Mouse (Mus musculus) forebrain, embryonic 11.5 days (tissue): ENCODE measurements at regions not wholly inside any gene's neighbourhood (a gene's known extent, or its start where the extent isn't known, plus 50 kb on each side); places are given as distances from the start of the nearest gene placed in this dataset.

Experiments used
- ATAC-seq: fragments of 200-750 bp; cut with Nextera tagmentation; replicated peaks from 2 replicates; pipeline ENCODE4 v1.8.0; 2017; ENCODE audit warnings: moderate TSS enrichment; ENCODE audit not compliant: low FRiP score
- DNase-seq: peaks from one replicate; pipeline ENCODE4 v3.0.0-alpha.2; 2017; ENCODE audit warnings: low spot score
- H3K27ac ChIP-seq: fragments of 300-500 bp; sonication (generic); 2 replicates; pipeline ENCODE4 v1.5.1; 2014; ENCODE audit warnings: low read depth, low read length
- H3K27me3 ChIP-seq: fragments of 300-500 bp; sonication (generic); 2 replicates; pipeline ENCODE4 v1.6.1; 2014; ENCODE audit warnings: mild to moderate bottlenecking, low read length, mixed read lengths; ENCODE audit not compliant: control insufficient read depth, insufficient read depth
- H3K36me3 ChIP-seq: fragments of 300-500 bp; sonication (generic); 2 replicates; pipeline ENCODE4 v1.6.1; 2014; ENCODE audit warnings: mild to moderate bottlenecking, low read length, moderate library complexity, mixed read lengths; ENCODE audit not compliant: control insufficient read depth, insufficient read depth
- H3K4me1 ChIP-seq: fragments of 300-500 bp; sonication (generic); replicated peaks from 2 replicates; pipeline ENCODE4 v1.6.1; 2014; ENCODE audit warnings: low read length, mixed read lengths; ENCODE audit not compliant: control insufficient read depth, insufficient read depth
- H3K4me2 ChIP-seq: fragments of 300-500 bp; sonication (generic); 2 replicates; pipeline ENCODE4 v1.6.1; 2014; ENCODE audit warnings: low read depth, mild to moderate bottlenecking, low read length, moderate library complexity, mixed read lengths; ENCODE audit not compliant: severe bottlenecking
- H3K4me3 ChIP-seq: fragments of 300-500 bp; sonication (generic); 2 replicates; pipeline ENCODE4 v1.5.1; 2014; ENCODE audit warnings: low read depth, low read length
- H3K9ac ChIP-seq: fragments of 300-500 bp; sonication (generic); 2 replicates; pipeline ENCODE4 v1.6.1; 2014; ENCODE audit warnings: low read length
- H3K9me3 ChIP-seq: fragments of 300-500 bp; sonication (generic); 2 replicates; pipeline ENCODE4 v1.6.1; 2016; ENCODE audit warnings: low read length, mixed read lengths; ENCODE audit not compliant: control insufficient read depth
- WGBS: fragments of 180-500 bp; shearing (Covaris S2); extraction: QIAGEN DNeasy Blood & Tissue Kit; methylation state at CpG from one replicate; pipeline ENCODE4 v1.1.7; 2014; 5-methylcytosine and 5-hydroxymethylcytosine counted together

DNA sequence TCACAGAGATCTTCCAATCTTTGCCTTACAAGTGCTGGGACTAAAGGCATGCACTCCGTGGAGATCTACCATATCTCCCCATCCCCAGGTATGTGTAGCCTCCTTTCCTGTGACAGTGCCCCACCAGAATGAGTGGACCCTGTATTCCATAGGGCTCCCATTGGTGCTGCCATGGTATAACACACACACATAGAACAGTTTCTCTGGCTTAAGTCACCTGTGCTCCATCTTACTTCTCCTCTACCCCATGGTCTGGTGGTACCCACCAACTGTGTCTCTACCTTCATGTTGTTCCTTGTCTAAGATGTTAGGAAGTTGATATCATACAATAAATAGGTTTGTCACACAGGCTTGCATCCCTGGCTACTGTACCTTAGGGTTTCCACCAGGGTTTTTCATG is 133.1 kb downstream of the Dhx15 start:
- 88% methylated on average over 1 of the region's 1 CpGs for WGBS
- no peak overlapping the region for H3K9ac ChIP-seq
- H3K4me1 ChIP-seq: no peaks in the 10 kb centered on the region
- no peak overlapping the region for H3K4me2 ChIP-seq
- DNase-seq: no peak
- no peak overlapping the region for H3K4me3 ChIP-seq
- no peak overlapping the region for H3K27ac ChIP-seq
- no peak for ATAC-seq
- no peaks in the 10 kb centered on the region for H3K36me3 ChIP-seq
- H3K9me3 ChIP-seq: no peaks in the 10 kb centered on the region
- H3K27me3 ChIP-seq: no peaks in the 10 kb centered on the region

DNA sequence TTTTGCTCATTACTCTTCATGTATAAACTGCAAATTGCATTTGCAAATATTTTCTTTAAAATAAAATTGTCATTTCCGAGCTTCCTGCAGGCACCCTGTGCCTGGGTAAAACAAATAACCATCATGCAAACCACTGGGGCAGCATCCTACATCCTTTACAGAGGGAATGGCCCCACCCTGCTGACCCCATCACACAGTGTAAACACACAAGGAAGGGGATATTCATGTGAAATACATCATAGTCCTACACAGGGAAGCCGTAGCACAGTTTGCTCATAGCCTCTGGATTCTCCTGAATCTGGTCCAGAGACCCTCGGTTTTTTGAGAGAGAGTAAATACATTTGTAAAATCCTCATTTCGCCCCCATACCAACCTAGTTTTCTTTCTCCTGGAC is 138.2 kb downstream of the Dhx15 start:
- DNase-seq: no peak
- H3K4me2 ChIP-seq: no peak overlapping the region
- no peak overlapping the region for H3K27ac ChIP-seq

DNA sequence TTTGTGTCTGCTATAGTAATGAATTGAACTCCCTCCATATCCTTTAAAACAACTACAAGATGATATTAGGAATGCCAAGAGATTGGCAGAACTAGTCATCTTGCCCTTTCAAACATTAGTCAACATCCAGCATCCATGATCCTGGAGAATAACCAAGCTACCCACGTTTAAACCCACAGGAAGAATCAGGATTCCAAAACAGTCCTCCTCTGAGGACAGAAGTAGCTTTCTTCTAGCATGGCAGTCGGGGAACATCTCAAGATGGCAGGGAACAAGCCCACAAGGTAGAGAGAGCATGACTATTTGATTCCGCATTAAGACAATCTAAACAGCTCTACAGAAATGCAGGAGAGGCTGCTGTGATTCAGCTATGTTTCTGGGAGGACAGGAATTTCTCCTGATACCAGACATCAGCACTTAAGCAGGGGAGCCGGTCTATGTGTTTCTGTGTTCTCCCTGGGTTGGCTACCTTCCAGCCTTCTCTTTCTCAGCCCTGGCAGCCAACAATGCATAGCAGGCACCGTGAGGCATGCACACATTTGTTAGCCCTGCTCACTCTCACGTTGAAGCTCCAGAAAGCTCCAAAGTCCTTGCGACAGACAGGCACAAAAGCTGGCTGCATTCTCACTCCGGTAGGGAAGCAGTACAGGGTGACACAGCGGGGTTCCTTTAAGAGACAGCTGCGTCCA is 138.8 kb downstream of the Dhx15 start:
- Histone ChIP-seq H3K27ac (no peak overlapping the region), H3K4me3 (no peak overlapping the region), H3K9ac (no peak overlapping the region), H3K4me2 (no peak overlapping the region), H3K4me1 (no peaks in the 10 kb centered on the region), H3K9me3 (no peaks in the 10 kb centered on the region), H3K36me3 (no peaks in the 10 kb centered on the region), H3K27me3 (no peaks in the 10 kb centered on the region)
- no peak for DNase-seq
- 66% methylated on average over 10 of the region's 10 CpGs for WGBS
- no peak for ATAC-seq

More for the DNA sequence above, 138.2 kb downstream of the Dhx15 start:
- Histone ChIP-seq H3K4me3 (no peak overlapping the region), H3K4me1 (no peaks in the 10 kb centered on the region), H3K9me3 (no peaks in the 10 kb centered on the region), H3K9ac (no peak overlapping the region), H3K27me3 (no peaks in the 10 kb centered on the region), H3K36me3 (no peaks in the 10 kb centered on the region)
- no peak for ATAC-seq
- 79% methylated on average over 4 of the region's 4 CpGs for WGBS

DNA sequence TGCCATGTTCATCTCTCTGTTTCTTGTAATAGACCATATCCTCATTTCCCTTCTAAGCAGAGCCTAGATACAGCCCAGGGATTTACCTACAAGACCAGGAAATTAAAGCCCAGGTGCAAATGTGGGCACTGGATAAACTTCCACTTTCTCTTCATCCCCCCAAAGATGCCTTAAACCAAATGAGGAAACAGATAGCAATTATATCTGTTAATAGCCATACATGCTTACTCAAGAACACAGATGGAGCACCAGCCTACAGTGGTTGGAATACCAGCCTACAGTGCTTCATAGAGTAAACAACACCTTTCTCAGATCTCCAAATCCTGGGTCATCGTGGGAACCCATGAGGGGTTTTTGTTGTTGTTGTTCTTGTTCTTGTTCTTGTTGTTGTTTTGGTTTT is 141.5 kb downstream of the Dhx15 start:
- H3K27ac ChIP-seq: no peak overlapping the region
- H3K4me2 ChIP-seq: no peak overlapping the region
- H3K9me3 ChIP-seq: no peaks in the 10 kb centered on the region
- no peak for DNase-seq
- ATAC-seq: no peak
- no peaks in the 10 kb centered on the region for H3K36me3 ChIP-seq
- no peak overlapping the region for H3K4me3 ChIP-seq
- H3K27me3 ChIP-seq: no peaks in the 10 kb centered on the region
- H3K9ac ChIP-seq: no peak overlapping the region
- no peaks in the 10 kb centered on the region for H3K4me1 ChIP-seq
- WGBS: 96% methylated on average over 1 of the region's 1 CpGs

DNA sequence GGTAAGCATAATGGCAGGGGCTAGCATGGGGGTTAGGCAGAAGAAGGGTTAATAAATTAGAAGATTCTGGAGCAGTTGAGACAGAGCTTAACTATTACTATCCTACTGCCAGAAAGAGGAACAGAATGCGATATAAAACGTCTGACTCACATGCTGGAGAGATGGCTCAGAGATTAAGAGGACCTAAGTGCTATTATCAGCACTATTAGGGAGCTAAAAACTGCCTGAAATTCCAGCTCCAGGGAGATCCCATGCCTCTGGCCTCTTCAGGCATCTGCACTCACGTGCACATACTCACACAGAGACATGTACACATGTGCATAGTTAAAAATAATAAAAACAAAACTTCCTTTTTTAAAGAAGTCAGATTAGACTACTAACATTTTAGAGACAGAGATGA is 143.6 kb downstream of the Dhx15 start:
- Histone ChIP-seq H3K4me3 (no peak overlapping the region), H3K9me3 (no peaks in the 10 kb centered on the region), H3K9ac (no peak overlapping the region), H3K27me3 (no peaks in the 10 kb centered on the region), H3K4me2 (no peak overlapping the region), H3K36me3 (no peaks in the 10 kb centered on the region), H3K4me1 (no peaks in the 10 kb centered on the region), H3K27ac (no peak overlapping the region)
- no peak for DNase-seq
- no peak for ATAC-seq
- 87% methylated on average over 3 of the region's 3 CpGs for WGBS

DNA sequence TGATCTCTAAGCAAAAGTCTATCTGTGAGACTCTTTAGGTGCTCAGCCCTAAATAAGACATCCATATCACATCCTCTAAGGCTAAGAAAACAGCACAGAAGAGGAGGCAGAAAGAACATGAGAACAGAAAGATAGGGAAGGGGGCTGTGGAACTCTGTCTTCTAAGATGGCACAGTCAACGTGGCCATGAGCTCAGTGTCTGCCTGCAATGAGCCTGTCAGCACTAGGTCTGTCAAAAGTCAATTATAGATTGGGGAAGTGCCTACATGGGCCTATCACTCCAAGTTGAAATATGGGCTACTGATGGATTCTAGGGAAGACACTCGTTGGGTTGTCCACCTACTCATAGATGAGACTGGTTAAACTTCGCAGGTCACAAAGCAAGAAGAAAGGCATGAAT is 146.2 kb downstream of the Dhx15 start:
- Histone ChIP-seq H3K27me3 (no peaks in the 10 kb centered on the region), H3K36me3 (no peaks in the 10 kb centered on the region), H3K4me1 (no peaks in the 10 kb centered on the region), H3K4me3 (no peak overlapping the region), H3K4me2 (no peak overlapping the region), H3K27ac (no peak overlapping the region), H3K9me3 (no peaks in the 10 kb centered on the region), H3K9ac (no peak overlapping the region)
- 85% methylated on average over 3 of the region's 3 CpGs for WGBS
- no peak for DNase-seq
- ATAC-seq: no peak

DNA sequence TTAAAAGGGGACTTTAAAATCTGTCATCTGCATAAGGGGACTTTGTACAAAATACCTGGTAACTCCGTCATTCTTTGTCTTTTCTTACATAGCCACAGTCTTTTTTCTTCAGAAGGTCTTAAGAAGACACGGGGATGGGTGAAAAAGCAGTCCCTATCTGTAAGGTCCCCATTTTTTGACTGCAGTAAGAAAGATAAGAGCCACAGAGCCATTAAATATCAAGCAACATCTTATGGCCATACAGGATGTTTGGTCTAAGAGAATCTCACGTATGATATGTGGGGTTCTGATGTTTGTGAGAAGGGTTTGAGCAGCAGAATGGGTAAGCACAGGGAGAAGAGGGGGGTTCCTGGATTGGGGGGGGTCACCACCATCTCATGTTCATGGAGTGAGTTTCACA is 148.9 kb downstream of the Dhx15 start:
- no peaks in the 10 kb centered on the region for H3K4me1 ChIP-seq
- no peaks in the 10 kb centered on the region for H3K9me3 ChIP-seq
- H3K9ac ChIP-seq: no peak overlapping the region
- DNase-seq: no peak
- H3K4me2 ChIP-seq: no peak overlapping the region
- no peaks in the 10 kb centered on the region for H3K27me3 ChIP-seq
- H3K4me3 ChIP-seq: no peak overlapping the region
- ATAC-seq: no peak
- H3K36me3 ChIP-seq: no peaks in the 10 kb centered on the region
- H3K27ac ChIP-seq: no peak overlapping the region
- 87% methylated on average over 3 of the region's 3 CpGs for WGBS

DNA sequence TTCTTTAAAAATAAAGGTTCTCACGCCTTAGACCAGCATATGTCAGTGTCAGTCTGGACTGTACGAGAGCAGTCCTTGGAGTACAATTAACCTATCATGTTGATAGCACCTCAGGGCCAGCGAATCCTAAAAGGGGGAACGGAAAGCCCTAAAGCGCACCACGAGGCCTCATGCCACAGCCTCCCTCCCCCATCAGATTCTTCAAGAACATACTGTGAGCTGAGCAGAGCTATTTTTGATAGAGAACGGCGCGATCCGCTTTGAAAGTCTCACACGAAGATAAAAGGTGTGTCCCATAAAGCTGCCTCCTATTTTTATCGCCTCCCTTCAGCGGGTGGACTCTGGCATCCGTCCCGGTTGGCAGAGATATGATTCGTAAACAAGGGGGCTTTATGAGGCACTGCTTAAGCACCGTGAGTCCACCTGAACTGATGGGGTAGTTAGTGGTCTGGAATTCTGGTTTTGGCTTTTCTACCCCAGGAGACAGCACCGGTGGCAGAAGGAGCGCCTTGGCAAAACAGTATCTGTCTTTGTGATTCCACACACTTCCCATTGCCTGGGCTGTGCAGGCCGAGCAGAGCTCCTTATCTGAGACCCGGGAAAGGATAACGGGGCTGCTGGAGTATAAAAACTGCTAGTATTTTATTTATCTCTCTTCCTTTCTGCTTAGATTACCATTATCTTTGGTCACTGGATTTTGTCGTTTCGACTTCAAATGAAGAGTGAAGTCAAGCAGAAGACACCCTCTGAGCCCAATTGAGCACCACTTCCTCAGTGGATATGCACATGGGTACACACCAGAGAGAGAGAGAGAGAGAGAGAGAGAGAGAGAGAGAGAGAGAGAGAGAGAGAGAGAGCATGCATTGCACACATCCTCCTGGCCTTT is 149.6 kb downstream of the Dhx15 start:
- Histone ChIP-seq H3K27ac (no peak overlapping the region), H3K4me2 (no peak overlapping the region), H3K9me3 (no peaks in the 10 kb centered on the region), H3K4me1 (no peaks in the 10 kb centered on the region), H3K27me3 (no peaks in the 10 kb centered on the region), H3K9ac (no peak overlapping the region), H3K4me3 (no peak overlapping the region), H3K36me3 (no peaks in the 10 kb centered on the region)
- no peak for ATAC-seq
- DNase-seq: no peak
- 83% methylated on average over 24 of the region's 24 CpGs for WGBS

DNA sequence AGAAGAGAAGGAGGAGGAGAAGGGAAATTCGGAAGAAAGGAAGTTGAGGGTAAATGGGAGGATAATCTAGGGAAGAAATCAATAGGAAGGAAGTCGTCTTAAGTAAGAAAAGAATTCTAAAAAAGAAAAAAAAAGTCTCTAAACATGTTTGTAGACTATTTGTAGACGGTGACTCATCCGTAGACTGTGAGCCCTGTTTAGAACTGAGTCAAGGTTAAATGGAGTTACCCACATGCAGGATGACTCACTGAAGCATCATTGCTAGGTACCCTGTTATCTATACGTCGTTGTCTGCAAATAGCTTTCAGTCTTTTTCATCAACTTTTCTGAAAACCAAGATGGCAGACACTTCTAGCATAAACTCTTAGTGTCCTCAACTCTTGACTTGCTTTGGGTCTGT is 155.0 kb downstream of the Dhx15 start:
- Histone ChIP-seq H3K27ac (no peak overlapping the region), H3K4me2 (no peak overlapping the region), H3K36me3 (no peaks in the 10 kb centered on the region), H3K4me3 (no peak overlapping the region), H3K9me3 (no peaks in the 10 kb centered on the region), H3K4me1 (no peaks in the 10 kb centered on the region), H3K9ac (no peak overlapping the region), H3K27me3 (no peaks in the 10 kb centered on the region)
- 89% methylated on average over 6 of the region's 6 CpGs for WGBS
- ATAC-seq (no peak), DNase-seq (no peak)
